Mouse (Mus musculus) liver, embryonic 12.5 days (tissue): ENCODE measurements around the gene Myct1. TPM values are rescaled to one million over a fixed set of nuclear protein-coding genes. Genes with fewer than 3 reads are reported as not detected.

ENCODE experiments used
- ATAC-seq: fragments of 200-750 bp; cut with Nextera tagmentation; 2 replicates; pipeline ENCODE4 v1.8.0; 2017; ENCODE audit warnings: moderate number of reproducible peaks, mild to moderate bottlenecking, moderate library complexity
- H3K27ac ChIP-seq: fragments of 300-500 bp; sonication (generic); 2 replicates; pipeline ENCODE4 v1.5.1; 2016; ENCODE audit warnings: mild to moderate bottlenecking
- H3K27me3 ChIP-seq: fragments of 300-500 bp; sonication (generic); replicated peaks from 2 replicates; pipeline ENCODE4 v1.6.1; 2016; ENCODE audit warnings: mild to moderate bottlenecking, moderate library complexity
- H3K36me3 ChIP-seq: fragments of 300-500 bp; sonication (generic); 2 replicates; pipeline ENCODE4 v1.6.1; 2016; ENCODE audit warnings: mild to moderate bottlenecking, moderate library complexity
- H3K4me1 ChIP-seq: fragments of 300-500 bp; sonication (generic); 2 replicates; pipeline ENCODE4 v1.6.1; 2016
- H3K4me2 ChIP-seq: fragments of 300-500 bp; sonication (generic); 2 replicates; pipeline ENCODE4 v1.6.1; 2016; ENCODE audit warnings: mild to moderate bottlenecking, moderate library complexity
- H3K4me3 ChIP-seq: fragments of 300-500 bp; sonication (generic); 2 replicates; pipeline ENCODE4 v1.5.1; 2016; ENCODE audit warnings: mild to moderate bottlenecking, moderate library complexity
- H3K9ac ChIP-seq: fragments of 300-500 bp; sonication (generic); 2 replicates; pipeline ENCODE4 v1.6.1; 2016; ENCODE audit warnings: mild to moderate bottlenecking, moderate library complexity
- H3K9me3 ChIP-seq: fragments of 300-500 bp; sonication (generic); replicated peaks from 2 replicates; pipeline ENCODE4 v1.6.1; 2016; ENCODE audit warnings: mild to moderate bottlenecking, moderate library complexity
- WGBS: fragments of 180-500 bp; shearing (Covaris S2); methylation state at CpG from one replicate; pipeline ENCODE4 v1.1.7; 2016; ENCODE audit not compliant: insufficient replicate concordance; 5-methylcytosine and 5-hydroxymethylcytosine counted together
- polyA plus RNA-seq: library from polyadenylated mRNA; unstranded; fragments of >200 nt; fragmentation: Nextera tagmentation; extraction: Ambion mirVana; gene quantifications from 2 replicates; pipeline ENCODE4 v1.2.1, GENCODE M21; 2016

The Myct1 gene
- polyA plus RNA-seq, 1 experiment from 2014 or later = 3.0 TPM

- no peak for ATAC-seq
- no peaks in the 10 kb centered on the region for H3K4me1 ChIP-seq
- no peak overlapping the region for H3K27ac ChIP-seq
- no peaks in the 10 kb centered on the region for H3K36me3 ChIP-seq
- H3K4me2 ChIP-seq = no peak overlapping the region
- H3K9me3 ChIP-seq = no peaks in the 10 kb centered on the region
- H3K9ac ChIP-seq = no peak overlapping the region
- no peaks in the 10 kb centered on the region for H3K27me3 ChIP-seq
- no peak overlapping the region for H3K4me3 ChIP-seq
- 70% methylated on average over 5 of the region's 5 CpGs for WGBS
These were observed 32.7 kb downstream of the Myct1 start for GRCm38 (mm10) chr10:5626268-5626667.

GRCm38 (mm10) chr10:5633672-5634200, 40.2 kb downstream of the Myct1 start:
- H3K4me2 ChIP-seq = no peak overlapping the region
- H3K27ac ChIP-seq = no peak overlapping the region
- WGBS = 59% methylated on average over 4 of the region's 4 CpGs
- H3K9ac ChIP-seq = no peak overlapping the region
- no peak overlapping the region for H3K4me3 ChIP-seq
- no peak for ATAC-seq
- no peaks in the 10 kb centered on the region for H3K4me1 ChIP-seq
- H3K9me3 ChIP-seq = no peaks in the 10 kb centered on the region
- H3K27me3 ChIP-seq = no peaks in the 10 kb centered on the region
- no peaks in the 10 kb centered on the region for H3K36me3 ChIP-seq

- H3K36me3 ChIP-seq = no peaks in the 10 kb centered on the region
- no peaks in the 10 kb centered on the region for H3K4me1 ChIP-seq
- no peak overlapping the region for H3K9ac ChIP-seq
- no peaks in the 10 kb centered on the region for H3K9me3 ChIP-seq
- no peak overlapping the region for H3K4me3 ChIP-seq
- H3K4me2 ChIP-seq = no peak overlapping the region
- H3K27ac ChIP-seq = no peak overlapping the region
- no peaks in the 10 kb centered on the region for H3K27me3 ChIP-seq
- no peak for ATAC-seq
- 9% methylated on average over 1 of the region's 1 CpGs for WGBS
These were observed 40.8 kb downstream of the Myct1 start for GRCm38 (mm10) chr10:5634336-5634735.

GRCm38 (mm10) chr10:5637322-5637721, 43.7 kb downstream of the Myct1 start:
- WGBS = 57% methylated on average over 4 of the region's 4 CpGs
- H3K9ac ChIP-seq = no peak overlapping the region
- no peak for ATAC-seq

GRCm38 (mm10) chr10:5639112-5639511, 45.5 kb downstream of the Myct1 start, which contains the start of gene Vip:
TSS of gene Vip (plus strand) at chr10:5639218.
- Histone ChIP-seq H3K4me1 (no peaks in the 10 kb centered on the region), H3K27me3 (no peaks in the 10 kb centered on the region), H3K9me3 (no peaks in the 10 kb centered on the region), H3K4me3 (no peak within 1 kb of the TSS), H3K36me3 (no peaks in the 10 kb centered on the region), H3K4me2 (no peak within 1 kb of the TSS), H3K9ac (no peak within 1 kb of the TSS), H3K27ac (no peak within 1 kb of the TSS)
- no peak for ATAC-seq
- 20% methylated on average over 8 of the region's 8 CpGs for WGBS

More at GRCm38 (mm10) chr10:5637322-5637721, 43.7 kb downstream of the Myct1 start:
- no peak overlapping the region for H3K4me2 ChIP-seq
- no peaks in the 10 kb centered on the region for H3K27me3 ChIP-seq
- H3K4me3 ChIP-seq = no peak overlapping the region
- H3K9me3 ChIP-seq = no peaks in the 10 kb centered on the region
- no peak overlapping the region for H3K27ac ChIP-seq
- H3K36me3 ChIP-seq = no peaks in the 10 kb centered on the region
- H3K4me1 ChIP-seq = no peaks in the 10 kb centered on the region

Other genes starting within 250 kb of the Myct1 start
- 4.4 and 4.7 TPM in 2 replicates for gene Syne1, start 42.3 kb upstream of the Myct1 start, polyA plus RNA-seq
- gene Vip, start 45.4 kb downstream of the Myct1 start, polyA plus RNA-seq = 0.11 TPM in 1 of 2 replicates, not detected in the other
- 94.0 and 95.6 TPM in 2 replicates for gene Fbxo5, start 211.8 kb downstream of the Myct1 start, polyA plus RNA-seq
- gene Mtrf1l, start 230.1 kb downstream of the Myct1 start, polyA plus RNA-seq = 9.3 and 10.0 TPM in 2 replicates